Mouse (Mus musculus) NIH3T3 (cell line): ENCODE data around the gene Abhd18.

ENCODE experiments used
- DNase-seq: peaks from one replicate; pipeline ENCODE4 v3.0.0-alpha.2; 2012; ENCODE audit warnings: low read depth

The Abhd18 gene

DNA sequence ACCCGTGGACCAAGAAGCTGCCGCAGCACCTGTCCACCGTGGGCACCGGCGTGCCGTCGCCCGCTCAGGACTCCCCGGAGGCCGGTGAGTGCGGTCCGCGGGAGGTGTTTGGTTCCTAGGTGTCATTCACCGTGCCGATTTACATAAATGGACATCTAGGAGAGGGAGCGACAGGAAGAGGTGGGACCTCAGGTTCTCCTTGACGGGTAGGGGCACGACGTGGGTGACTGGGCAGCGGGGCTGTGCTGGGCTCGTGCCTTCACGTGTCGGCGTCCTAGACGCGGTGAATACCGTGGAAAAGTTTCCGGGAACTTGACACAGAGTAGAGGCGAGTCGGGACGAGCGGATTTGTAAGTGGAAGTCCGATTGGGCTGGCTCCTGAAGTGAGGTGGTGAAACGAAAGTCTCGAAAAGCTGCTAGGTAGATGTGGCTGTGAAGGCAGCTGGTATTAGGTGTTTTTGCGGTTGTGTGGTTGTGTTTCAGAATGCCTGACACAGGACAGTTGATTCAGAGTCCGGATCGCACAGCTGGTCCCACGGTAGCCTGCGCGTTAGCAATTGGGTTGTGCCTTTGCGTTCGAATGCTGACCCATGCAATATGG is 103.9 kb downstream of the Abhd18 start:
- DNase-seq, result peak; percentile 44

DNA sequence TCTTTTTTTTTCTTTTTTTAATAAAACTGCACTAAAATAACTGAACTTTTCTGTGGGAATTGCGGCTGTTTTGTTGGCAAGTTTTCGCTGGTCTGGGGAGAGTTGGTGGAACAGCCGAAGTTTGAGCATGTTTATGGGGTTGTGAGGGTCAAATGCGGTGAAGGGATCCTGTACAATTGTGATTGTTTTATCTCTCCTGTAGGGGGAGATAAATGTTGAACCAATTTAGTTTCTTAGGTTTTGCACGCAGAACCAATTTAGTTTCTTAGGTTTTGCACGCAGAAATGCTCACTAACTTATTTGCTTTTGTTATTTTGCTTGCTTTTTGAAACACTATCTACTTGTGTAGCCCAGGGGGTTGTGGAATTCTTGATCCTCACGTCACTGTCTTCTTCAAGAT is 104.6 kb downstream of the Abhd18 start:
- DNase-seq, result peak; percentile 50

DNA sequence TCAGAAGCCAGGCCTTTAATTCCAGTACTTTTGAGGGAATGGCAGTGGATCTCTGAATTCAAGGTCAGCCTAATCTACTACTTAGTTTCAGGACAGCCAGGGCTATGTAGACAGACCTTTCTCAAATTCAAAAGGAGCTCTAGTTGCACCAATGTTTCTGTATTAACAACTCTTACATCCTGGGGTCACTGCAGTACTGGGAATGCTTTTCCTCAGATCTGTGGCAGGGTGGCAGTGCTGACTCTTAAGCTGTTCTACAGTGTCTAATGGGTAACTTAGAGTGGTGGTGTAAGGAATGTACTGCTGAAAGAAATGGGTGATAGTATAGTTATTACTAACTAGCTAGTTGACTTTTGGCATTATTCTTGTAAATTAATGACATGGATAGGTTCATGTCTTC is 105.8 kb downstream of the Abhd18 start:
- DNase-seq, result peak; percentile 22

DNA sequence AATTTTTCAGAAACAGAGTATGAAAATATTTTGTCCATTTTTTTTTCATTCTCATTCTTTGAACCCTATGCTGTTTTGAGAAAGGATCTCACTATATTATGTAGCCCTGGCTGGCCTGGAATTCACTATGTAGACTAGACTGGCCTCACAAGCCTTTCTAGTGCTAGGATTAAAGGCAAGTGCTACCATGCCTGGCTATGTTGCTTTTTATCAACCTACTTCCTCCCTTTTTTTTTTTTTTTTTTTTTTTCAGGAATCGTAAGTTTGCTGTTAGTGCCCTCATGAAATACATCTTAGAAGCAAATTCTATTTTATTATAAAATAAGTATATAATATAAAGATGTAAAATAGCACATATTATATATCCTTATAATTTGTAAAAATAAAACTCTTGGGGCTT is 108.0 kb downstream of the Abhd18 start:
- no peak for DNase-seq

DNA sequence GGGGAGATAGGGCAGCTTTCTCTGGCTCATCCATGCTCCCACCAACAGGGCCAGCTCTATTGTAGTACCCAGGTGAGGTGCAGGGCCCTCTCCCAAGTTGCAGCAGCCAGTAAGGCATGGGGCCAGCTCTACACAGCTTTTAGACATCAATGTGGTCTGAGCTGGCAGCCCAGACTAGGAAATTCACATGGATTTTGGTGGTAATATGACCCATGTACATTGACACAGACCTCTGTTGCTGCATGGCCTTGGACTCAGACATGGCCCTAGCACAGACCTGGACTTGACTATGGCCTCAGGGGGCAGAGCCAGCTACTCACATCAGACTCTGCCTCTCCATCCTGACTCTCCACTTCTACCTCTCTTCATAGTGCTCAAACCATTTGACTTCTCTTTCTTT is 112.1 kb downstream of the Abhd18 start:
- no peak for DNase-seq

DNA sequence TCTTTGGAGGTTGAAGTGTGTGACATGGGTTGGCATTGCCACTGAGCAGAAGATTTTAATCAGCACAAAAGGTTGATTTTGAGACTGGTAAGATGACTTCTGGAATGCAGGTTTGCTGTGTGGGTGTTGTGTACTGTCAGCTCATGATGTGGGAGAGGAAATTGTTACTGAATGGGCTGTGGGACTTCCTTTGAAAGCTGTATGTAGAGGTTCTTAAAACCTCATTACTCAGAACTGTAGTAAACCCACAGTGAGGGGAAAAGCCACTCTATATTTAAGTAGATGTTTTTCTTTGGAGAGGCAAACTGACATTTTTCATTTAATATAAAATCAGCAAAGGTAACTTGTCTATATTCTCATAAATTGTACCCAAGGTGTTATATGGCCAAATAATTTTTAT is 134.0 kb downstream of the Abhd18 start:
- DNase-seq, result no peak

DNA sequence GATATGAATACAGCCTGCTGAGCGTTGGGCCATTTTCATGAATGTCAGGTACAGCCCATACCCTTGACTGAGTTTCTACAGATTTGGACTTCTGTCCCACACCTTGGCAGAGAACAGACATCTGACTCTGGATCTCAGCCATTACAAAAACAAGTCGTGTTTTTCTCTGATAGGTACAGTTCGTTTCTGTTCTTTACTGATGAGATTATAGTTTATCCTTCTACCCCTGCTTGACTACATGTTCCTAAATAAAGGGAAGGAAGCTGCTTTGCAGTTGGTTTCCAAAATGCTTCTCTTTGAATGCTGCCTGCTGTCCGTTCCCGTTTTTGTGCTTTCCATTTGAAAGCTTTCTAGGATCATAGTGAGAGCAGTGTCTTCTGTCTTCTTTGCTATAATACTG is 140.8 kb downstream of the Abhd18 start:
- no peak for DNase-seq
